Mouse (Mus musculus): ENCODE data around the gene Gm10408. TPM values are rescaled to one million over a fixed set of nuclear protein-coding genes. Genes with fewer than 3 reads are reported as not detected.

The Gm10408 gene
- not detected for polyA plus RNA-seq (2017; shearing (Covaris generic))

GRCm38 (mm10) chr14:3449079-3449478 is at the start of gene Gm10408:
Gene Gm10408 (plus strand): TSS chr14:3449379.

GRCm38 (mm10) chr14:3412314-3412713 is 36.9 kb upstream of the Gm10408 start, which contains the start of gene Gm10409:
Gene Gm10409 (plus strand): TSS chr14:3412614.

GRCm38 (mm10) chr14:3427803-3428202 is 21.4 kb upstream of the Gm10408 start, which contains the start of gene Gm3005:
Gene Gm3005 (plus strand): TSS chr14:3428103.

Other genes with a start within 250 kb of the Gm10408 start
- gene D830030K20Rik, start 240.9 kb upstream of the Gm10408 start, polyA plus RNA-seq (2017; shearing (Covaris generic)), result 41.3 TPM
- gene Gm2956, start 116.8 kb upstream of the Gm10408 start, polyA plus RNA-seq (2017; shearing (Covaris generic)), result 5.0 TPM
- gene Gm10413, start 54.3 kb upstream of the Gm10408 start, polyA plus RNA-seq (2017; shearing (Covaris generic)), result not detected
- gene Gm10409, start 36.8 kb upstream of the Gm10408 start, polyA plus RNA-seq (2017; shearing (Covaris generic)), result 12.5 TPM
- 5.2 TPM for gene Gm3005, start 21.3 kb upstream of the Gm10408 start, polyA plus RNA-seq (2017; shearing (Covaris generic))
- not detected for gene Gm3012, start 185.1 kb downstream of the Gm10408 start, polyA plus RNA-seq (2017; shearing (Covaris generic))
- gene Gm3020, start 202.7 kb downstream of the Gm10408 start, polyA plus RNA-seq (2017; shearing (Covaris generic)), result 12.5 TPM
- not detected for gene Gm3043, start 239.4 kb downstream of the Gm10408 start, polyA plus RNA-seq (2017; shearing (Covaris generic))

Measured in inflammation-experienced regulatory T-cells, adult 16 weeks (primary cell).